Comparison of ENCODE assay signal across 17 mouse cellular contexts in genomic region chr10:90210044-90210443, GRCm38 (mm10).
"Had no signal": no experiment of that assay in that cellular context is flagged by ENCODE, and none has a peak within 500 bp of the region (broad histone marks: within the 10 kb centered on the region; RNA-seq: fewer than 3 reads in every experiment).

No protein-coding gene starts in this region.

- DNase-seq: gastrocnemius, adult 2 months; gastrocnemius, postnatal 10 days; gastrocnemius, postnatal 25 days; heart, adult 11 months; heart, adult 2 months; heart, postnatal 14 days; heart, postnatal 36 days; kidney, adult 18-20 months; kidney, adult 8-10 months; kidney, postnatal 10 days; kidney, postnatal 25 days; kidney, postnatal 4 days had no signal

- ATAC-seq: hindbrain, embryonic 16.5 days; inflammation-experienced regulatory T-cells, adult 6 months; intestine, embryonic 15.5 days; intestine, postnatal 0 days; liver, embryonic 12.5 days had no signal
